Mouse (Mus musculus): Measurements from ENCODE around the gene Hes3.

DNA sequence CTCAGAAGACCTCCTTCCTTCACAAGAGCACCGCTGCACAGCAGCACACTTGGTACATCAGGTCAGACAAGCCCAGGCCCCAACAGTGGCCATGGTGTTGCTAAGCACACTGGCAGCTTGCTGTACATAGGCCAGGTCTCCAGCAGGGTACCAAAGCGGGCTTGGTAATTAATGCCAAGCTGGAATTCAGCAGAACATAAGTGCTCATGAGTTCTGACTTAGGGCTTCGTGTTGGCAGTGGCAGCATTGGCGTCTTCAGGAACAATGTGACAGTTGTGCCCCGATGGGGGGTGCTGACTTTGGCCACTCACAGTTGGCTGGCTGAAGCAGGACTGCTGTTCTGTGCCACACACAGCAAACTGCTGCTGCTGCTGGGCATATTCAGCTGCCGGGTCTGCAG, 13.2 kb upstream of the Hes3 start:
- TF ChIP-seq POLR2A (IDR thresholded peaks at IDR 0.05; ENCODE audit: insufficient read depth, low read depth, low read length) (no peak), CTCF (IDR thresholded peaks at IDR 0.05) (no peak)
